Mouse (Mus musculus): ENCODE results near the gene Elk3.

Elk3 gene

GRCm38 (mm10) chr10:93293621-93294020 lies 17.3 kb downstream of the Elk3 start:
- DNase-seq (ENCODE audit: low spot score) = no peak

- peak; percentile 91 for DNase-seq (ENCODE audit: low spot score)
These were observed 19.1 kb downstream of the Elk3 start for GRCm38 (mm10) chr10:93291843-93292242.

- DNase-seq (ENCODE audit: low spot score) = peak; percentile 85
These were observed 19.6 kb downstream of the Elk3 start for GRCm38 (mm10) chr10:93291352-93291751.

- no peak for DNase-seq (ENCODE audit: low spot score)
These were observed 21.5 kb downstream of the Elk3 start for GRCm38 (mm10) chr10:93289404-93289803.

- peak; percentile 73 for DNase-seq (ENCODE audit: low spot score)
These were observed 22.6 kb downstream of the Elk3 start for GRCm38 (mm10) chr10:93288336-93288735.

- DNase-seq (ENCODE audit: low spot score) = no peak
These were observed 23.3 kb downstream of the Elk3 start for GRCm38 (mm10) chr10:93287551-93288145.

- no peak for DNase-seq (ENCODE audit: low spot score)
These were observed 25.4 kb downstream of the Elk3 start for GRCm38 (mm10) chr10:93285489-93285888.

- peak; percentile 35 for DNase-seq (ENCODE audit: low spot score)
These were observed 27.7 kb downstream of the Elk3 start for GRCm38 (mm10) chr10:93283258-93283657.

GRCm38 (mm10) chr10:93282526-93282964 lies 28.4 kb downstream of the Elk3 start:
- peak; percentile 79 for DNase-seq (ENCODE audit: low spot score)

- no peak for DNase-seq (ENCODE audit: low spot score)
These were observed 29.8 kb downstream of the Elk3 start for GRCm38 (mm10) chr10:93281092-93281491.

- DNase-seq (ENCODE audit: low spot score) = no peak
These were observed 30.3 kb downstream of the Elk3 start for GRCm38 (mm10) chr10:93280586-93280985.

- DNase-seq (ENCODE audit: low spot score) = no peak
These were observed 31.9 kb downstream of the Elk3 start for GRCm38 (mm10) chr10:93279062-93279461.

GRCm38 (mm10) chr10:93278361-93278760 lies 32.6 kb downstream of the Elk3 start:
- DNase-seq (ENCODE audit: low spot score) = no peak

- DNase-seq (ENCODE audit: low spot score) = no peak
These were observed 34.1 kb downstream of the Elk3 start for GRCm38 (mm10) chr10:93276857-93277256.

- peak; percentile 91 for DNase-seq (ENCODE audit: low spot score)
These were observed 34.6 kb downstream of the Elk3 start for GRCm38 (mm10) chr10:93276349-93276763.

- DNase-seq (ENCODE audit: low spot score) = peak; percentile 75
These were observed 35.5 kb downstream of the Elk3 start for GRCm38 (mm10) chr10:93275212-93276136.

- DNase-seq (ENCODE audit: low spot score) = peak; percentile 46
These were observed 36.6 kb downstream of the Elk3 start for GRCm38 (mm10) chr10:93274277-93274696.

GRCm38 (mm10) chr10:93272986-93273982 lies 37.7 kb downstream of the Elk3 start:
- no peak for DNase-seq (ENCODE audit: low spot score)

GRCm38 (mm10) chr10:93271831-93272230 lies 39.1 kb downstream of the Elk3 start:
- DNase-seq (ENCODE audit: low spot score) = no peak

- DNase-seq (ENCODE audit: low spot score) = no peak
These were observed 40.0 kb downstream of the Elk3 start for GRCm38 (mm10) chr10:93270889-93271460.

- DNase-seq (ENCODE audit: low spot score) = no peak
These were observed 41.2 kb downstream of the Elk3 start for GRCm38 (mm10) chr10:93269744-93270143.

- no peak for DNase-seq (ENCODE audit: low spot score)
These were observed 42.6 kb downstream of the Elk3 start for GRCm38 (mm10) chr10:93268339-93268738.

Data from MN1 (cell line).